Comparison of ENCODE assay signal across 21 mouse cellular contexts in genomic region chr13:26338795-26339194, GRCm38 (mm10).
DNase-seq lines count a peak whose midpoint lies in the region; ATAC-seq and TF ChIP-seq lines count a peak whose summit lies in the region.
"Had no signal": no experiment of that assay in that cellular context is flagged by ENCODE, and none has a peak within 500 bp of the region (broad histone marks: within the 10 kb centered on the region; RNA-seq: fewer than 3 reads in every experiment).

No protein-coding gene starts in this region.

- no peak overlapping the region for H3ac ChIP-seq in myocyte (ENCODE audit: control insufficient read depth, insufficient read length)

- no peak overlapping the region for H3K4me2 ChIP-seq in heart, embryonic 11.5 days
- H3K4me2 ChIP-seq in myocyte (ENCODE audit: low read depth), result no peak overlapping the region
- H3K4me2 ChIP-seq: forebrain, embryonic 13.5 days; liver, embryonic 11.5 days; neural tube, embryonic 15.5 days had no signal

- H3K36me3 ChIP-seq in heart, embryonic 11.5 days (ENCODE audit: control insufficient read depth, insufficient read depth, low read length), result no peaks in the 10 kb centered on the region
- H3K36me3 ChIP-seq in myocyte (ENCODE audit: control insufficient read depth, insufficient read depth), result no peaks in the 10 kb centered on the region
- H3K36me3 ChIP-seq: neural tube, embryonic 15.5 days had no signal

- TF ChIP-seq POLR2A in myocyte (IDR thresholded peaks at IDR 0.05; ENCODE audit: insufficient read length, low read depth), result no peak

- ATAC-seq in heart, embryonic 11.5 days (replicated peaks; ENCODE audit: insufficient number of reproducible peaks, low FRiP score, low TSS enrichment), result 0 out of 2 replicates have a peak, but pooled peaks have one; percentile 35
- no peak for ATAC-seq in activated CD4-positive, CD25-positive, alpha-beta regulatory T cell, adult 4 months
- ATAC-seq in erythroid progenitor cell, adult 5-6 weeks (replicated peaks; ENCODE audit: low FRiP score, poor library complexity, severe bottlenecking), result no peak
- ATAC-seq: forebrain, embryonic 13.5 days; hindbrain, embryonic 16.5 days had no signal

- no peaks in the 10 kb centered on the region for H3K4me1 ChIP-seq in heart, embryonic 11.5 days (ENCODE audit: control insufficient read depth, insufficient read depth, low read length)
- H3K4me1 ChIP-seq: forebrain, embryonic 13.5 days; megakaryocyte, embryonic 14.5 days; neural tube, embryonic 15.5 days had no signal

- H3K4me3 ChIP-seq in heart, embryonic 11.5 days (ENCODE audit: low read depth, low read length), result no peak overlapping the region
- H3K4me3 ChIP-seq in myocyte, result no peak overlapping the region
- H3K4me3 ChIP-seq: forebrain, embryonic 13.5 days; megakaryocyte, embryonic 14.5 days; neural tube, embryonic 15.5 days had no signal

- no peak for DNase-seq in heart, postnatal 25 days (ENCODE audit: low spot score)
- DNase-seq in retina, postnatal 1 day, result peak; percentile 19
- no peak for DNase-seq in retina, embryonic 14.5 days (ENCODE audit: low spot score)
- DNase-seq in heart, postnatal 14 days, result peak; percentile 1
- DNase-seq: adrenal gland, postnatal 10 days; cerebellum, adult 8-10 months; embryo, embryonic 11 days; kidney, adult 18-20 months; kidney, postnatal 14 days; lung, postnatal 10 days; right cerebral cortex, postnatal 14 days; thymus, postnatal 25 days had no signal

- no peaks in the 10 kb centered on the region for H3K79me2 ChIP-seq in myocyte (ENCODE audit: control insufficient read depth, insufficient read depth)

- H3K27me3 ChIP-seq in heart, embryonic 11.5 days (ENCODE audit: control insufficient read depth, insufficient read depth, low read length), result no peaks in the 10 kb centered on the region
- H3K27me3 ChIP-seq in myocyte (ENCODE audit: control insufficient read depth, insufficient read depth, insufficient read length), result no peaks in the 10 kb centered on the region
- H3K27me3 ChIP-seq: forebrain, embryonic 13.5 days; megakaryocyte, embryonic 14.5 days; neural tube, embryonic 15.5 days had no signal

- no peaks in the 10 kb centered on the region for H3K9me3 ChIP-seq in heart, embryonic 11.5 days (replicated peaks; ENCODE audit: control insufficient read depth, low read length)
- H3K9me3 ChIP-seq: forebrain, embryonic 13.5 days; neural tube, embryonic 15.5 days had no signal

- intact Hi-C loops in heart, postnatal 25 days (cut with DNase I), result no loop called here
- intact Hi-C loops in heart, postnatal 14 days (cut with DNase I), result no loop called here

- WGBS in heart, embryonic 11.5 days (ENCODE audit: insufficient replicate concordance), result 52% methylated on average over 3 of the region's 3 CpGs

- no peak overlapping the region for H3K9ac ChIP-seq in heart, embryonic 11.5 days (ENCODE audit: low read depth, low read length)
- H3K9ac ChIP-seq: forebrain, embryonic 13.5 days; neural tube, embryonic 15.5 days had no signal

- no peak overlapping the region for H3K27ac ChIP-seq in heart, embryonic 11.5 days (ENCODE audit: low read depth, low read length)
- H3K27ac ChIP-seq: forebrain, embryonic 13.5 days; neural tube, embryonic 15.5 days had no signal

TF ChIP-seq in myocyte, 11 proteins besides CTCF, POLR2A, EP300 and RAD21:
- TF ChIP-seq MYOD1 (IDR thresholded peaks at IDR 0.05; ENCODE audit: control insufficient read depth in 1 of 3, insufficient read length in 2 of 3, low read depth in 2 of 3) (no peak), CEBPB (IDR thresholded peaks at IDR 0.05; ENCODE audit: insufficient read depth, poor library complexity, severe bottlenecking) (peak; percentile 92)

Comparison
In these comparisons a context has a peak if more than half of its experiments do, and no peak if none do; other contexts are left out.
1. DNase-seq: peak in retina, postnatal 1 day (single experiment) and heart, postnatal 14 days (2 of 2); none in heart, postnatal 25 days (single experiment) and retina, embryonic 14.5 days (single experiment).